In the genomic region with DNA sequence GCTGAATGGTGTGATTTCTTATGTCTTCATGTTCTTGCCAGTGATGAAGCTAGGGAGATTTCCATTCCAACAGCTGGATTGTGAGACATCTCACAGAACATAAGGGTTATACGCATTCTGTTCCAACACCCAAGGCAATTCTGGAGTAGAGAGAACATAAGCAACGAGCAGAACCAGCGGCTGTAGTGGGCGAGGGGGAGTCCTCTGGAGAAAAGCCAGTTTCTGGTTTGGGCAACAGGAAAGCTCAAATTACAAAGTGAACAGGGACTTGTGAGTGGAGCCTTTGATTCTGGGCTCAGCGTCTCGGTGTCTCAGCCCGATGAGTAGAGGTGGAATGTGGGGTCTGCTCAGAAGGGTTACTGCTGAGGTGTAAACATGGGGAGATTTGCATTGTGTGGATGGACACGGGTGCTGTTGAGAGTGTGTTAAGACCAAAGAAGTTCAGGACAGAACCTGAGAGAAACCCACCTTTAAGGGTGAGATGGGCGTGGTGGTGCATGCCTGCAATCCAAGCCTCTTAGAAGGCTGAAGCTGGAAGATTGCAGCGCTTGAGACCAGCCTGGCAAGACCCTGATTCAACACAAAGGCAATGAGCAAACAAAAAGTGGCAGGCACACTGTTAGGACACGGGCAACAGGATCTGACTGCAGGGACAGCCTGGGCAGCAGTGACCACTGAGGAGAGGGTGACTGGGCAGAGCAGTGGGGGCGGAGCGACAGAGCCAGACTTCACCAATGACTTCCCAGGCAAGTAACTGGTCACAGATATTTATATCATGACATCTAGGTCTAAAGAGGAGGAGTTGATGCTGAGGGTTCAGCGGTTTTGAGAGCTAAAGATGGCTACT, we compare ENCODE assay signal across 11 mouse cellular contexts. TPM values are rescaled to one million over a fixed set of nuclear protein-coding genes. Genes with fewer than 3 reads are reported as not detected.
DNase-seq lines count a peak whose midpoint lies in the region; ATAC-seq and TF ChIP-seq lines count a peak whose summit lies in the region.
"Had no signal": no experiment of that assay in that cellular context is flagged by ENCODE, and none has a peak within 500 bp of the region (broad histone marks: within the 10 kb centered on the region; RNA-seq: fewer than 3 reads in every experiment).

No protein-coding gene starts in this region.

- H3K27me3 ChIP-seq in cerebellum, adult 2 months (ENCODE audit: control insufficient read depth, insufficient read depth, low read length): no peaks in the 10 kb centered on the region
- H3K27me3 ChIP-seq in kidney, embryonic 15.5 days: no peaks in the 10 kb centered on the region
- H3K27me3 ChIP-seq in embryonic facial prominence, embryonic 12.5 days: no peaks in the 10 kb centered on the region

- H3K4me3 ChIP-seq in cerebellum, adult 2 months (replicated peaks; ENCODE audit: insufficient read depth, low read depth, low read length): peak overlapping the region; percentile 32
- H3K4me3 ChIP-seq in kidney, embryonic 15.5 days (replicated peaks): no peak overlapping the region; the same call in 1 of the 2 replicates
- H3K4me3 ChIP-seq in embryonic facial prominence, embryonic 12.5 days: no peak overlapping the region

- ATAC-seq in kidney, embryonic 15.5 days (replicated peaks; ENCODE audit: low FRiP score): no peak; the same call in 1 of the 2 replicates
- ATAC-seq in embryonic facial prominence, embryonic 12.5 days (ENCODE audit: insufficient number of reproducible peaks, insufficient read depth, low FRiP score, low TSS enrichment): no peak

- TF ChIP-seq CTCF in cerebellum, adult 2 months (IDR thresholded peaks at IDR 0.05; ENCODE audit: borderline replicate concordance, insufficient read depth, low read depth, low read length): 0 out of 2 replicates have a peak, but pooled peaks have one; percentile 14

- peak; percentile 63 to 75 for DNase-seq in cerebellum, adult 2 months
- no peak for DNase-seq in cerebellum, postnatal 4 days (ENCODE audit: low spot score in 2 of 2)
- DNase-seq in kidney, adult 9 months: no peak
- DNase-seq in 416B (ENCODE audit: low read depth): peak; percentile 85
- DNase-seq in right cerebral cortex, adult 2 months (ENCODE audit: low spot score in 2 of 2): no peak
- no peak for DNase-seq in spleen, postnatal 36 days (ENCODE audit: low spot score in 2 of 2)
- DNase-seq: adrenal gland, postnatal 14 days; gastrocnemius, postnatal 36 days had no signal

- H3K27ac ChIP-seq in cerebellum, adult 2 months (ENCODE audit: insufficient read depth, low read length): peak overlapping the region; percentile 85
- peak overlapping the region; percentile 24; the same call in 1 of the 2 replicates for H3K27ac ChIP-seq in kidney, embryonic 15.5 days
- peak overlapping the region; percentile 79 for H3K27ac ChIP-seq in embryonic facial prominence, embryonic 12.5 days
- H3K27ac ChIP-seq: macrophage had no signal

- peaks cover 3% of the 10 kb centered on the region for H3K36me3 ChIP-seq in kidney, embryonic 15.5 days
- H3K36me3 ChIP-seq in embryonic facial prominence, embryonic 12.5 days: peaks cover 6% of the 10 kb centered on the region

- 16% methylated on average over 14 of the region's 14 CpGs for WGBS in cerebellum, adult 2 months
- 9% methylated on average over 14 of the region's 14 CpGs for WGBS in kidney, embryonic 15.5 days
- 13% methylated on average over 14 of the region's 14 CpGs for WGBS in embryonic facial prominence, embryonic 12.5 days

- H3K4me2 ChIP-seq in kidney, embryonic 15.5 days: peak overlapping the region; percentile 45
- H3K4me2 ChIP-seq in embryonic facial prominence, embryonic 12.5 days (replicated peaks): peak overlapping the region; percentile 34

- no peak overlapping the region for H3K9ac ChIP-seq in kidney, embryonic 15.5 days
- H3K9ac ChIP-seq in embryonic facial prominence, embryonic 12.5 days: no peak overlapping the region

- peak; percentile 48; the same call in 1 of the 2 replicates for TF ChIP-seq POLR2A in cerebellum, adult 2 months (IDR thresholded peaks at IDR 0.05; ENCODE audit: borderline replicate concordance, insufficient read depth, low read length)

- peaks cover 33% of the 10 kb centered on the region for H3K4me1 ChIP-seq in cerebellum, adult 2 months (ENCODE audit: control insufficient read depth, insufficient read depth, low read length)
- peaks cover 29% of the 10 kb centered on the region for H3K4me1 ChIP-seq in kidney, embryonic 15.5 days
- H3K4me1 ChIP-seq in embryonic facial prominence, embryonic 12.5 days: peaks cover 28% of the 10 kb centered on the region

- no peaks in the 10 kb centered on the region for H3K9me3 ChIP-seq in kidney, embryonic 15.5 days (replicated peaks)
- H3K9me3 ChIP-seq in embryonic facial prominence, embryonic 12.5 days: no peaks in the 10 kb centered on the region

RNA-seq across cellular contexts. Expression of gene Cbln3, which starts 6.5 kb away (rescaled TPM):
- polyA plus RNA-seq in cerebellum, adult 2 months (2012; rRNA removed): 534 and 635 TPM in 2 replicates
- 0.33 and 0.65 TPM in 2 replicates for polyA plus RNA-seq in kidney, embryonic 15.5 days (2015; fragmentation: Nextera tagmentation; extraction: Ambion mirVana)
- polyA plus RNA-seq in embryonic facial prominence, embryonic 12.5 days (2016; fragmentation: Nextera tagmentation; extraction: Ambion mirVana): 0.28 and 0.42 TPM in 2 replicates
- polyA plus RNA-seq: macrophage had no signal

RNA-seq across cellular contexts. Expression of gene Khnyn, which starts 7.1 kb away (rescaled TPM):
- 47.4 and 52.8 TPM in 2 replicates for polyA plus RNA-seq in cerebellum, adult 2 months (2012; rRNA removed)
- 18.0 and 19.5 TPM in 2 replicates for polyA plus RNA-seq in kidney, embryonic 15.5 days (2015; fragmentation: Nextera tagmentation; extraction: Ambion mirVana)
- polyA plus RNA-seq in embryonic facial prominence, embryonic 12.5 days (2016; fragmentation: Nextera tagmentation; extraction: Ambion mirVana): 31.6 and 31.8 TPM in 2 replicates

RNA-seq across cellular contexts. Expression of gene Sdr39u1, which starts 22.4 kb away (rescaled TPM):
- polyA plus RNA-seq in cerebellum, adult 2 months (2012; rRNA removed): 214 and 218 TPM in 2 replicates
- polyA plus RNA-seq in kidney, embryonic 15.5 days (2015; fragmentation: Nextera tagmentation; extraction: Ambion mirVana): 56.6 and 63.8 TPM in 2 replicates
- polyA plus RNA-seq in embryonic facial prominence, embryonic 12.5 days (2016; fragmentation: Nextera tagmentation; extraction: Ambion mirVana): 69.9 and 77.7 TPM in 2 replicates

RNA-seq across cellular contexts. Expression of gene Nynrin, which starts 23.9 kb away (rescaled TPM):
- 4.5 and 4.8 TPM in 2 replicates for polyA plus RNA-seq in cerebellum, adult 2 months (2012; rRNA removed)
- 20.7 and 22.4 TPM in 2 replicates for polyA plus RNA-seq in kidney, embryonic 15.5 days (2015; fragmentation: Nextera tagmentation; extraction: Ambion mirVana)
- polyA plus RNA-seq in embryonic facial prominence, embryonic 12.5 days (2016; fragmentation: Nextera tagmentation; extraction: Ambion mirVana): 41.4 and 41.7 TPM in 2 replicates

RNA-seq across cellular contexts. Expression of gene Nfatc4, which starts 54.7 kb away (rescaled TPM):
- polyA plus RNA-seq in cerebellum, adult 2 months (2012; rRNA removed): 1.5 and 1.7 TPM in 2 replicates
- polyA plus RNA-seq in kidney, embryonic 15.5 days (2015; fragmentation: Nextera tagmentation; extraction: Ambion mirVana): 32.2 and 39.9 TPM in 2 replicates
- 154 and 161 TPM in 2 replicates for polyA plus RNA-seq in embryonic facial prominence, embryonic 12.5 days (2016; fragmentation: Nextera tagmentation; extraction: Ambion mirVana)
- polyA plus RNA-seq: macrophage had no signal

Comparison
In these comparisons a context has a peak if more than half of its experiments do, and no peak if none do; other contexts are left out.
1. DNase-seq: peak in cerebellum, adult 2 months (2 of 2) and 416B (single experiment); none in cerebellum, postnatal 4 days (0 of 2), kidney, adult 9 months (single experiment), right cerebral cortex, adult 2 months (0 of 2) and spleen, postnatal 36 days (0 of 2).
2. H3K27ac ChIP-seq: peak in every context shown above with its lines; median percentile 85 in cerebellum, adult 2 months; 79 in embryonic facial prominence, embryonic 12.5 days; 24 in kidney, embryonic 15.5 days.
3. RNA of gene Cbln3, which starts 6.5 kb away (polyA plus RNA-seq): 534 to 635 TPM in cerebellum, adult 2 months; 0.33 to 0.65 TPM in kidney, embryonic 15.5 days and 0.28 to 0.42 TPM in embryonic facial prominence, embryonic 12.5 days; every median in the first group is over 100 times any median in the second.